Mouse (Mus musculus): ENCODE measurements around the gene Apob. TPM values are rescaled to one million over a fixed set of nuclear protein-coding genes. Genes with fewer than 3 reads are reported as not detected.

Apob gene
- 113 and 131 TPM in 2 replicates for polyA plus RNA-seq (2015; fragmentation: Nextera tagmentation; extraction: Ambion mirVana)

- Histone ChIP-seq H3K4me2 (peak within 1 kb of the TSS; percentile 39), H3K27ac (replicated peaks) (peak within 1 kb of the TSS; percentile 62), H3K27me3 (no peaks in the 10 kb centered on the region), H3K4me3 (replicated peaks) (peak within 1 kb of the TSS; percentile 55), H3K9ac (0 out of 2 replicates have a peak within 1 kb of the TSS, but pooled peaks have one; percentile 27), H3K36me3 (replicated peaks) (no peaks in the 10 kb centered on the region), H3K4me1 (replicated peaks) (0 out of 2 replicates have a peak, but pooled peaks cover 3% of the 10 kb centered on the region), H3K9me3 (replicated peaks) (no peaks in the 10 kb centered on the region)
- WGBS (ENCODE audit: insufficient replicate concordance): 58% methylated on average over 20 of the region's 20 CpGs
- ATAC-seq (ENCODE audit: insufficient read depth): peak; percentile 35
Observed at GRCm38 (mm10) chr12:7977466-7978189, at the start of gene Apob. Gene Apob, plus strand, starts transcription at chr12:7977648.

GRCm38 (mm10) chr12:7932405-7932920 lies 45.0 kb upstream of the Apob start:
- Histone ChIP-seq H3K9ac (no peak overlapping the region), H3K27me3 (no peaks in the 10 kb centered on the region), H3K27ac (replicated peaks) (no peak overlapping the region), H3K4me1 (replicated peaks) (no peaks in the 10 kb centered on the region), H3K9me3 (replicated peaks) (no peaks in the 10 kb centered on the region), H3K4me3 (replicated peaks) (no peak overlapping the region), H3K36me3 (replicated peaks) (no peaks in the 10 kb centered on the region), H3K4me2 (no peak overlapping the region)
- ATAC-seq (ENCODE audit: insufficient read depth): no peak
- 51% methylated on average over 4 of the region's 4 CpGs for WGBS (ENCODE audit: insufficient replicate concordance)

- Histone ChIP-seq H3K4me1 (replicated peaks) (no peaks in the 10 kb centered on the region), H3K4me3 (replicated peaks) (no peak overlapping the region; the same call in 1 of the 2 replicates), H3K9ac (no peak overlapping the region), H3K36me3 (replicated peaks) (no peaks in the 10 kb centered on the region), H3K27me3 (no peaks in the 10 kb centered on the region), H3K9me3 (replicated peaks) (no peaks in the 10 kb centered on the region), H3K4me2 (peak overlapping the region; percentile 26), H3K27ac (replicated peaks) (peak overlapping the region; percentile 45; the same call in 1 of the 2 replicates)
- ATAC-seq (ENCODE audit: insufficient read depth): peak; percentile 58; the same call in 1 of the 2 replicates
- WGBS (ENCODE audit: insufficient replicate concordance): 50% methylated on average over 9 of the region's 9 CpGs
Observed at GRCm38 (mm10) chr12:7950098-7950745, 27.2 kb upstream of the Apob start.

- Histone ChIP-seq H3K4me3 (replicated peaks) (no peak overlapping the region), H3K4me1 (replicated peaks) (no peaks in the 10 kb centered on the region), H3K4me2 (no peak overlapping the region), H3K36me3 (replicated peaks) (no peaks in the 10 kb centered on the region), H3K27me3 (no peaks in the 10 kb centered on the region), H3K9ac (no peak overlapping the region), H3K27ac (replicated peaks) (no peak overlapping the region), H3K9me3 (replicated peaks) (no peaks in the 10 kb centered on the region)
- 47% methylated on average over 1 of the region's 1 CpGs for WGBS (ENCODE audit: insufficient replicate concordance)
- ATAC-seq (ENCODE audit: insufficient read depth): no peak
Observed at GRCm38 (mm10) chr12:7958851-7959250, 18.6 kb upstream of the Apob start.

- Histone ChIP-seq H3K4me2 (no peak overlapping the region), H3K4me3 (replicated peaks) (no peak overlapping the region), H3K9ac (no peak overlapping the region), H3K9me3 (replicated peaks) (no peaks in the 10 kb centered on the region), H3K4me1 (replicated peaks) (no peaks in the 10 kb centered on the region), H3K36me3 (replicated peaks) (no peaks in the 10 kb centered on the region), H3K27ac (replicated peaks) (no peak overlapping the region), H3K27me3 (no peaks in the 10 kb centered on the region)
- WGBS (ENCODE audit: insufficient replicate concordance): 63% methylated on average over 6 of the region's 6 CpGs
- ATAC-seq (ENCODE audit: insufficient read depth): no peak
Observed at GRCm38 (mm10) chr12:7959310-7959918, 18.0 kb upstream of the Apob start.

- ATAC-seq (ENCODE audit: insufficient read depth): no peak
- no peaks in the 10 kb centered on the region for H3K36me3 ChIP-seq (replicated peaks)
- H3K27me3 ChIP-seq: no peaks in the 10 kb centered on the region
- H3K27ac ChIP-seq (replicated peaks): no peak overlapping the region
- H3K4me2 ChIP-seq: no peak overlapping the region
- H3K9ac ChIP-seq: no peak overlapping the region
- H3K9me3 ChIP-seq (replicated peaks): no peaks in the 10 kb centered on the region
- 29% methylated on average over 5 of the region's 5 CpGs for WGBS (ENCODE audit: insufficient replicate concordance)
- no peaks in the 10 kb centered on the region for H3K4me1 ChIP-seq (replicated peaks)
- no peak overlapping the region for H3K4me3 ChIP-seq (replicated peaks)
Observed at GRCm38 (mm10) chr12:7962314-7962927, 15.0 kb upstream of the Apob start.

- no peak overlapping the region for H3K27ac ChIP-seq (replicated peaks)
- no peaks in the 10 kb centered on the region for H3K36me3 ChIP-seq (replicated peaks)
- ATAC-seq (ENCODE audit: insufficient read depth): no peak
- no peaks in the 10 kb centered on the region for H3K4me1 ChIP-seq (replicated peaks)
- no peaks in the 10 kb centered on the region for H3K27me3 ChIP-seq
- no peak overlapping the region for H3K4me3 ChIP-seq (replicated peaks)
- H3K9me3 ChIP-seq (replicated peaks): no peaks in the 10 kb centered on the region
- no peak overlapping the region for H3K9ac ChIP-seq
- no peak overlapping the region for H3K4me2 ChIP-seq
- WGBS (ENCODE audit: insufficient replicate concordance): 67% methylated on average over 2 of the region's 2 CpGs
Observed at GRCm38 (mm10) chr12:7967221-7967620, 10.2 kb upstream of the Apob start.

- Histone ChIP-seq H3K4me2 (no peak overlapping the region), H3K9ac (no peak overlapping the region), H3K4me3 (replicated peaks) (no peak overlapping the region), H3K36me3 (replicated peaks) (no peaks in the 10 kb centered on the region), H3K27ac (replicated peaks) (no peak overlapping the region), H3K27me3 (no peaks in the 10 kb centered on the region), H3K4me1 (replicated peaks) (no peaks in the 10 kb centered on the region), H3K9me3 (replicated peaks) (no peaks in the 10 kb centered on the region)
- no peak for ATAC-seq (ENCODE audit: insufficient read depth)
- 72% methylated on average over 2 of the region's 2 CpGs for WGBS (ENCODE audit: insufficient replicate concordance)
Observed at GRCm38 (mm10) chr12:7970301-7970700, 7.1 kb upstream of the Apob start.

GRCm38 (mm10) chr12:7970817-7971216 lies 6.6 kb upstream of the Apob start:
- no peaks in the 10 kb centered on the region for H3K9me3 ChIP-seq (replicated peaks)
- no peaks in the 10 kb centered on the region for H3K4me1 ChIP-seq (replicated peaks)
- WGBS (ENCODE audit: insufficient replicate concordance): 52% methylated on average over 3 of the region's 3 CpGs
- no peak for ATAC-seq (ENCODE audit: insufficient read depth)
- H3K4me2 ChIP-seq: no peak overlapping the region
- H3K27me3 ChIP-seq: no peaks in the 10 kb centered on the region
- no peaks in the 10 kb centered on the region for H3K36me3 ChIP-seq (replicated peaks)
- no peak overlapping the region for H3K4me3 ChIP-seq (replicated peaks)
- no peak overlapping the region for H3K27ac ChIP-seq (replicated peaks)
- H3K9ac ChIP-seq: no peak overlapping the region

- no peak overlapping the region for H3K27ac ChIP-seq (replicated peaks)
- WGBS (ENCODE audit: insufficient replicate concordance): 64% methylated on average over 2 of the region's 2 CpGs
- H3K4me3 ChIP-seq (replicated peaks): no peak overlapping the region
- no peak overlapping the region for H3K9ac ChIP-seq
- H3K27me3 ChIP-seq: no peaks in the 10 kb centered on the region
- H3K4me1 ChIP-seq (replicated peaks): 0 out of 2 replicates have a peak, but pooled peaks cover 3% of the 10 kb centered on the region
- no peak for ATAC-seq (ENCODE audit: insufficient read depth)
- H3K36me3 ChIP-seq (replicated peaks): no peaks in the 10 kb centered on the region
- no peaks in the 10 kb centered on the region for H3K9me3 ChIP-seq (replicated peaks)
- no peak overlapping the region for H3K4me2 ChIP-seq
Observed at GRCm38 (mm10) chr12:7971736-7972135, 5.7 kb upstream of the Apob start.

Data from liver, embryonic 15.5 days (tissue).